Mouse (Mus musculus) left cerebral cortex, postnatal 36 days (tissue): ENCODE results near the gene 4930404N11Rik. TPM values are rescaled to one million over a fixed set of nuclear protein-coding genes. Genes with fewer than 3 reads are reported as not detected.

Experiments used
- DNase-seq, 2 experiments: peaks; one replicate each; pipeline ENCODE4 v3.0.0; 2021 to 2022; ENCODE audit warnings: low spot score in 2 of 2, mixed read lengths in 1 of 2
- intact Hi-C: fragments of 180-260 bp; cut with DNase I; formaldehyde crosslinking; loops from one replicate; pipeline ENCODE4 v1.15.1; 2025
- total RNA-seq, 2 experiments: library from RNA; stranded (reverse); gene quantifications; 2 replicates each; pipeline ENCODE4 v1.2.3; 2021

The 4930404N11Rik gene
- total RNA-seq, 2 experiments from 2014 or later = 0.49 to 2.2 TPM

- intact Hi-C loops = no loop called here
Observed at GRCm38 (mm10) chr10:81385603-81386306, 20.1 kb upstream of the 4930404N11Rik start.

GRCm38 (mm10) chr10:81384605-81384982 lies 19.0 kb upstream of the 4930404N11Rik start:
- intact Hi-C loops = no loop called here
- DNase-seq = no peak

More at GRCm38 (mm10) chr10:81385603-81386306, 20.1 kb upstream of the 4930404N11Rik start:
- DNase-seq = no peak

- intact Hi-C loops = no loop called here
- DNase-seq = peak; percentile 96 to 98
Observed at GRCm38 (mm10) chr10:81383802-81384604, 18.4 kb upstream of the 4930404N11Rik start, which contains the start of the genes Dohh and Gm48551. TSS of gene Dohh (plus strand) at chr10:81384428. TSS of gene Gm48551 (plus strand) at chr10:81384466.

GRCm38 (mm10) chr10:81382039-81382438 lies 16.4 kb upstream of the 4930404N11Rik start:
- intact Hi-C loops = no loop called here
- no peak for DNase-seq

GRCm38 (mm10) chr10:81379809-81380378 lies 14.3 kb upstream of the 4930404N11Rik start:
- intact Hi-C loops = no loop called here
- no peak for DNase-seq

GRCm38 (mm10) chr10:81379183-81379553 lies 13.6 kb upstream of the 4930404N11Rik start:
- intact Hi-C loops = no loop called here
- DNase-seq = no peak

GRCm38 (mm10) chr10:81378553-81379182 lies 13.1 kb upstream of the 4930404N11Rik start:
- DNase-seq = peak; percentile 100
- intact Hi-C loops = no loop called here

GRCm38 (mm10) chr10:81377793-81378552 lies 12.4 kb upstream of the 4930404N11Rik start, which contains the start of gene Fzr1:
TSS of gene Fzr1 (minus strand) at chr10:81378516.
- intact Hi-C loops = no loop called here
- DNase-seq = no peak

GRCm38 (mm10) chr10:81377362-81377664 lies 11.7 kb upstream of the 4930404N11Rik start:
- no peak for DNase-seq
- intact Hi-C loops = no loop called here

GRCm38 (mm10) chr10:81376561-81377361 lies 11.1 kb upstream of the 4930404N11Rik start:
- no peak for DNase-seq
- intact Hi-C loops = no loop called here

GRCm38 (mm10) chr10:81375322-81375721 lies 9.7 kb upstream of the 4930404N11Rik start:
- no peak for DNase-seq
- intact Hi-C loops = no loop called here

- no peak for DNase-seq
- intact Hi-C loops = no loop called here
Observed at GRCm38 (mm10) chr10:81367207-81367495, 1.5 kb upstream of the 4930404N11Rik start.

- intact Hi-C loops = no loop called here
- no peak for DNase-seq
Observed at GRCm38 (mm10) chr10:81366477-81367206, 1.0 kb upstream of the 4930404N11Rik start.

GRCm38 (mm10) chr10:81365073-81365472 lies 543 bp downstream of the 4930404N11Rik start:
- peak in 1 of 2 experiments; percentile 52 for DNase-seq
- intact Hi-C loops = no loop called here

GRCm38 (mm10) chr10:81364666-81365065 lies 950 bp downstream of the 4930404N11Rik start:
- intact Hi-C loops = no loop called here
- no peak for DNase-seq

- intact Hi-C loops = no loop called here
- DNase-seq = no peak
Observed at GRCm38 (mm10) chr10:81363436-81364346, 1.9 kb downstream of the 4930404N11Rik start.

- no peak for DNase-seq
- intact Hi-C loops = no loop called here
Observed at GRCm38 (mm10) chr10:81362336-81362949, 3.2 kb downstream of the 4930404N11Rik start.
